Mouse (Mus musculus) lung, postnatal 0 days (tissue): ENCODE data around the gene Spata13.

ENCODE experiments used
- CTCF ChIP-seq: IDR thresholded peaks from 2 replicates; pipeline ENCODE4 v1.5.1; 2016; ENCODE audit warnings: antibody characterized with exemption, mild to moderate bottlenecking
- EP300 ChIP-seq: IDR thresholded peaks from 2 replicates; pipeline ENCODE4 v1.6.1; 2016; ENCODE audit warnings: antibody characterized with exemption, mild to moderate bottlenecking, control low read depth

DNA sequence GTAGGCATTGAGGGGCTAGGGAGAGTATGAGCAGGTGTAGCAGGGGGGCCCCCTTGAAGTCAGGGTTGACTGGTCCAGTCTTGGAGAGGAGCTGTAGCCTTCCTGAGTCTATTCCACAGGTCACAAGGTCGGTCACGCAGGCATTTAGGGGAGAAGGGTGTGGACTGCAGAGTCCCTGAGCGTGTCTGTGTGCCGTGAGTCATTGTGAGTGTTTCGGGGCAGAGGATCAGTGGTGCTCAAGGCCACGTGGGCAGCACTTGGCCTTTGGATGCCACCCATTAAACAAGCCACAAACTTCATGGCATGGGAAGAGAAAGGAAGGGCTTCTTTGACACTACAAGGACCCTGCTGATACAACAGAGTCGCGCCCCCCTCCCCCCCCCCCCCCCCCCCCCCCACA is 63.5 kb downstream of the Spata13 start:
- TF ChIP-seq EP300 (no peak), CTCF (no peak)
